8 mouse cellular contexts compared by ENCODE assay signal in the genomic region with DNA sequence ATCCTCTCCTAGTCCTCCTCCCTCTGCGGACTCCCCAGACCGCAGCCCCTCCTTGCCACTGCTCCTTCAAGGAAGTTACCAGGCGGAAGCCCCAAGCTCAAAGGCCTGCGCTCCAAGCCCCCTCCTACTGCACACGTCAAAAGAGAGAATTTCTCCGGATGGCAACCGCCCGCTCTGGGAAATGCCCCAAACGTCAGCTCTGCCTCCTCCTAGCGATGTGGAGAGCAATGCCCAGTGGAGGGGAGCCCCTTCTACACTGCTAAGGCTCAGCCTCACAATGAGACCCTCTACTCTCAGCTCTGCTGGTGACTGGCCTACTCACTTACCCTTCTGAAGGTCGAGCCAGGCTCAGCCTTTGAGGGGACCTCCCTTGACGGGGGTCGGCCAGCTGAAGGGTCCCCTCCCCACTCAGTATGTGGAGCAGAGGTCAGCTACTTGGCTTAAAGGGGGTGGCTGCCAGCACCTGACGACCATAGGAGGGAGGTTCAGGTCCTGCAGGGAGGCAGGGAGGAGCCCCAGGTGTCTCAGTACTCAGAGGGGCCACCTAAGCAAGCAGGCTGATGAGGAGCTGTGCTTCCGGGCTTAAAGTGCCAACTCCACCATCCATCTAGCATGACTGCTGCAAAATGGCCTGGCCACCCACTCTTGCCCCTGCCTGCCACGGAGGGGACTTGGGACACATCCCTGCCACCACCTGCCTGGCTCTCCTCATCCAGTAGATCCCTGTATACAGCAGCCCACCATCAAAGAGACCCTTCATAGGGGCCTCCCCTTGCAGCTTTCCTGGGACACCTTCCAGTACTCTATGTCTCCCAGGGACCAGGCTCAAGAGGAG.
DNase-seq lines count a peak whose midpoint lies in the region; ATAC-seq and TF ChIP-seq lines count a peak whose summit lies in the region.
"Had no signal": no experiment of that assay in that cellular context is flagged by ENCODE, and none has a peak within 500 bp of the region (broad histone marks: within the 10 kb centered on the region; RNA-seq: fewer than 3 reads in every experiment).

No protein-coding gene starts in this region.

- WGBS in hindbrain, embryonic 12.5 days, result 20% methylated on average over 16 of the region's 16 CpGs
- 17% methylated on average over 16 of the region's 16 CpGs for WGBS in midbrain, embryonic 12.5 days

- in situ Hi-C loops in Patski (cut with MboI; ENCODE audit: low pct_unique_long_range_greater_than_20kb), result no loop called here

- H3K27me3 ChIP-seq in Patski, result peaks cover 38% of the 10 kb centered on the region
- peaks cover 43% of the 10 kb centered on the region for H3K27me3 ChIP-seq in hindbrain, embryonic 12.5 days
- peaks cover 61% of the 10 kb centered on the region for H3K27me3 ChIP-seq in midbrain, embryonic 12.5 days

- H3K27ac ChIP-seq in hindbrain, embryonic 12.5 days, result peak overlapping the region; percentile 71
- peak overlapping the region; percentile 56 for H3K27ac ChIP-seq in midbrain, embryonic 12.5 days (replicated peaks)

- H3K9me3 ChIP-seq in hindbrain, embryonic 12.5 days (replicated peaks), result no peaks in the 10 kb centered on the region
- H3K9me3 ChIP-seq in midbrain, embryonic 12.5 days, result no peaks in the 10 kb centered on the region
- H3K9me3 ChIP-seq: megakaryocyte, embryonic 14.5 days had no signal

- no peak for TF ChIP-seq CTCF in Patski (IDR thresholded peaks at IDR 0.05)

- peak overlapping the region; percentile 64 for H3K4me2 ChIP-seq in hindbrain, embryonic 12.5 days (replicated peaks)
- peak overlapping the region; percentile 68 for H3K4me2 ChIP-seq in midbrain, embryonic 12.5 days (replicated peaks)

- H3K9ac ChIP-seq in hindbrain, embryonic 12.5 days, result peak overlapping the region; percentile 78
- H3K9ac ChIP-seq in midbrain, embryonic 12.5 days (replicated peaks), result peak overlapping the region; percentile 59

- no peak for DNase-seq in Patski (ENCODE audit: low read depth, low spot score)
- DNase-seq in cerebellum, adult 11-12 months, result peak; percentile 71
- DNase-seq in gastrocnemius, postnatal 25 days, result no peak
- no peak for DNase-seq in adrenal gland, postnatal 10 days
- no peak for DNase-seq in kidney, adult 9 months

- peaks cover 41% of the 10 kb centered on the region for H3K4me1 ChIP-seq in hindbrain, embryonic 12.5 days
- H3K4me1 ChIP-seq in midbrain, embryonic 12.5 days, result peaks cover 33% of the 10 kb centered on the region
- H3K4me1 ChIP-seq: megakaryocyte, embryonic 14.5 days had no signal

- no peaks in the 10 kb centered on the region for H3K36me3 ChIP-seq in hindbrain, embryonic 12.5 days
- no peaks in the 10 kb centered on the region for H3K36me3 ChIP-seq in midbrain, embryonic 12.5 days

- peak; percentile 9 for ATAC-seq in Patski
- peak; percentile 29 for ATAC-seq in hindbrain, embryonic 12.5 days (ENCODE audit: low FRiP score)
- peak; percentile 17 for ATAC-seq in midbrain, embryonic 12.5 days (ENCODE audit: low FRiP score, low read depth)

- POLR2A ChIA-PET in Patski (lab: Charles Lee), result no interaction called here

- CTCF ChIA-PET in Patski (lab: Charles Lee), result no interaction called here

- H3K4me3 ChIP-seq in hindbrain, embryonic 12.5 days, result peak overlapping the region; percentile 52
- H3K4me3 ChIP-seq in midbrain, embryonic 12.5 days, result peak overlapping the region; percentile 55
- H3K4me3 ChIP-seq: megakaryocyte, embryonic 14.5 days had no signal
